8 mouse cellular contexts compared by ENCODE assay signal in the genomic region with DNA sequence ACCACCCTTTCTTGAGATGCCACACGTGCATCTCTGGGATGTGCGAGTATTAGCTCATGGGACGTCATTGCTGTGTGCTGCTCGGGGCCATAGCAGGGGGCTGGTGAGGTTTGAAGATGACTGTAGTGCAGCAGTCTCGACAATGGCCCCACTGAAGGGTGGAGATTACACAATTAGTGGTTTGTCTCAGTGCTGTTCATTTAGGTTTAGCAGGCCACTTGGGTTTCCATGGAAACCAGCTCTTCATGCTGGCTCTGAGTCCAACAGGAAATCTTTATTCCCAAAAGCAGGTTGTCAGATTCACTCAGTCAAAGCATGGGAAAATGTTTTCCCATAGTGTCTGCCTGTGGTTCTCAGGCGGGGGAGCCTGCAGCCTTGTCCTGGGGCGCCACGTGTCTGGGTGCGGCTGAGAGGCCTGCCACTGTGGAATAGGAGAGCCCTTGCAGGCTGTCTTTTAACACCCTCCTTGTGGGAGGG. TPM values are rescaled to one million over a fixed set of nuclear protein-coding genes. Genes with fewer than 3 reads are reported as not detected.
A peak's percentile ranks its signal among the peaks of the same experiment; 100 is the strongest.
DNase-seq lines count a peak whose midpoint lies in the region; ATAC-seq and TF ChIP-seq lines count a peak whose summit lies in the region.

No protein-coding gene starts in this region.

- H3K4me3 ChIP-seq in cerebellum, adult 2 months (replicated peaks; ENCODE audit: insufficient read depth, low read depth, low read length) = no peak overlapping the region
- H3K4me3 ChIP-seq in forebrain, embryonic 15.5 days = no peak overlapping the region
- no peak overlapping the region for H3K4me3 ChIP-seq in limb, embryonic 15.5 days

- H3K9me3 ChIP-seq in forebrain, embryonic 15.5 days = no peaks in the 10 kb centered on the region
- H3K9me3 ChIP-seq in limb, embryonic 15.5 days = no peaks in the 10 kb centered on the region

- H3K4me2 ChIP-seq in forebrain, embryonic 15.5 days (replicated peaks) = 0 out of 2 replicates have a peak overlapping the region, but pooled peaks have one; percentile 9
- no peak overlapping the region for H3K4me2 ChIP-seq in limb, embryonic 15.5 days

- peak overlapping the region; percentile 70 for H3K27ac ChIP-seq in cerebellum, adult 2 months (ENCODE audit: insufficient read depth, low read length)
- H3K27ac ChIP-seq in forebrain, embryonic 15.5 days (replicated peaks) = peak overlapping the region; percentile 80
- peak overlapping the region; percentile 50 for H3K27ac ChIP-seq in limb, embryonic 15.5 days

- no peak for TF ChIP-seq CTCF in cerebellum, adult 2 months (IDR thresholded peaks at IDR 0.05; ENCODE audit: borderline replicate concordance, insufficient read depth, low read depth, low read length)

- DNase-seq in cerebellum, adult 2 months = peak; percentile 50 to 63
- no peak for DNase-seq in cerebellum, postnatal 14 days
- peak; percentile 22 for DNase-seq in 416B (ENCODE audit: low read depth)
- DNase-seq in retina, adult 2 months (ENCODE audit: low read depth, low spot score) = peak; percentile 43
- no peak for DNase-seq in thymus, postnatal 0 days (ENCODE audit: low spot score)
- DNase-seq in cerebellum, adult 9-11 months = no peak

- WGBS in cerebellum, adult 2 months = 21% methylated on average over 9 of the region's 9 CpGs
- 2% methylated on average over 9 of the region's 9 CpGs for WGBS in forebrain, embryonic 15.5 days
- WGBS in limb, embryonic 15.5 days = 44% methylated on average over 9 of the region's 9 CpGs

- H3K36me3 ChIP-seq in forebrain, embryonic 15.5 days = no peaks in the 10 kb centered on the region; the same call in 1 of the 2 replicates
- H3K36me3 ChIP-seq in limb, embryonic 15.5 days = 0 out of 2 replicates have a peak, but pooled peaks cover 6% of the 10 kb centered on the region

- H3K4me1 ChIP-seq in cerebellum, adult 2 months (ENCODE audit: control insufficient read depth, insufficient read depth, low read length) = peaks cover 57% of the 10 kb centered on the region
- H3K4me1 ChIP-seq in forebrain, embryonic 15.5 days = peaks cover 27% of the 10 kb centered on the region
- H3K4me1 ChIP-seq in limb, embryonic 15.5 days = peaks cover 22% of the 10 kb centered on the region

- 0 out of 2 replicates have a peak overlapping the region, but pooled peaks have one; percentile 12 for H3K9ac ChIP-seq in forebrain, embryonic 15.5 days (replicated peaks)
- H3K9ac ChIP-seq in limb, embryonic 15.5 days = no peak overlapping the region

- H3K27me3 ChIP-seq in cerebellum, adult 2 months (ENCODE audit: control insufficient read depth, insufficient read depth, low read length) = no peaks in the 10 kb centered on the region
- H3K27me3 ChIP-seq in forebrain, embryonic 15.5 days = no peaks in the 10 kb centered on the region
- H3K27me3 ChIP-seq in limb, embryonic 15.5 days = no peaks in the 10 kb centered on the region

- ATAC-seq in forebrain, embryonic 15.5 days (replicated peaks) = peak; percentile 76
- no peak for ATAC-seq in limb, embryonic 15.5 days (ENCODE audit: insufficient number of reproducible peaks, low FRiP score, low TSS enrichment, low read depth)

- no peak for TF ChIP-seq POLR2A in cerebellum, adult 2 months (IDR thresholded peaks at IDR 0.05; ENCODE audit: borderline replicate concordance, insufficient read depth, low read length)

RNA-seq across cellular contexts. Expression of a gene that starts 43.5 kb away (rescaled TPM):
- polyA plus RNA-seq in cerebellum, adult 2 months (2012; rRNA removed) = 508 and 523 TPM in 2 replicates
- polyA plus RNA-seq in forebrain, embryonic 15.5 days (2015; fragmentation: Nextera tagmentation; extraction: Ambion mirVana) = 210 and 219 TPM in 2 replicates
- 52.6 and 57.3 TPM in 2 replicates for polyA plus RNA-seq in limb, embryonic 15.5 days (2015; fragmentation: Nextera tagmentation; extraction: Ambion mirVana)
- 65.1 and 98.8 TPM in 2 replicates for polyA plus RNA-seq in thymus, postnatal 0 days (2015; fragmentation: Nextera tagmentation; extraction: Ambion mirVana)

RNA-seq across cellular contexts. Expression of a gene that starts 52.6 kb away (rescaled TPM):
- polyA plus RNA-seq in cerebellum, adult 2 months (2012; rRNA removed) = 29.9 and 31.4 TPM in 2 replicates
- 5.7 and 6.3 TPM in 2 replicates for polyA plus RNA-seq in forebrain, embryonic 15.5 days (2015; fragmentation: Nextera tagmentation; extraction: Ambion mirVana)
- polyA plus RNA-seq in limb, embryonic 15.5 days (2015; fragmentation: Nextera tagmentation; extraction: Ambion mirVana) = 18.9 and 21.9 TPM in 2 replicates
- 1.2 and 1.4 TPM in 2 replicates for polyA plus RNA-seq in thymus, postnatal 0 days (2015; fragmentation: Nextera tagmentation; extraction: Ambion mirVana)

Comparison
In these comparisons a context has a peak if more than half of its experiments do, and no peak if none do; other contexts are left out.
1. DNase-seq: peak in cerebellum, adult 2 months (2 of 2), 416B (single experiment) and retina, adult 2 months (single experiment); none in cerebellum, postnatal 14 days (0 of 2), thymus, postnatal 0 days (single experiment) and cerebellum, adult 9-11 months (single experiment).
2. Peak in every context shown above with its lines, with median percentiles within 50 percentile points of each other: H3K27ac ChIP-seq.